Mouse (Mus musculus): ENCODE measurements around the gene Src. TPM values are rescaled to one million over a fixed set of nuclear protein-coding genes. Genes with fewer than 3 reads are reported as not detected.
A peak's percentile ranks its signal among the peaks of the same experiment; 100 is the strongest.

Src gene
- polyA plus RNA-seq, 1 experiment from 2014 or later: 32.5 TPM

GRCm38 (mm10) chr2:157448356-157448755 is 30.1 kb downstream of the Src start:
- Histone ChIP-seq H3K9me3 (no peaks in the 10 kb centered on the region), H3K27me3 (no peaks in the 10 kb centered on the region), H3K36me3 (peaks cover 69% of the 10 kb centered on the region), H3K4me3 (no peak overlapping the region), H3K4me1 (replicated peaks) (no peaks in the 10 kb centered on the region), H3K9ac (no peak overlapping the region), H3K27ac (replicated peaks) (no peak overlapping the region), H3K4me2 (no peak overlapping the region)
- WGBS: 69% methylated on average over 7 of the region's 7 CpGs
- no peak for ATAC-seq (ENCODE audit: low read depth)

- no peaks in the 10 kb centered on the region for H3K27me3 ChIP-seq
- no peak overlapping the region for H3K4me2 ChIP-seq
- H3K27ac ChIP-seq (replicated peaks): peak overlapping the region; percentile 52; the same call in 1 of the 2 replicates
- no peak overlapping the region for H3K9ac ChIP-seq
- H3K36me3 ChIP-seq: peaks cover 57% of the 10 kb centered on the region
- H3K4me3 ChIP-seq: no peak overlapping the region
- ATAC-seq (ENCODE audit: low read depth): no peak
- H3K4me1 ChIP-seq (replicated peaks): no peaks in the 10 kb centered on the region
- 84% methylated on average over 3 of the region's 3 CpGs for WGBS
- H3K9me3 ChIP-seq: no peaks in the 10 kb centered on the region
Measured at GRCm38 (mm10) chr2:157450905-157451304, 32.7 kb downstream of the Src start.

GRCm38 (mm10) chr2:157451372-157452040 is 33.3 kb downstream of the Src start:
- Histone ChIP-seq H3K36me3 (peaks cover 53% of the 10 kb centered on the region), H3K27me3 (no peaks in the 10 kb centered on the region), H3K9me3 (no peaks in the 10 kb centered on the region), H3K4me1 (replicated peaks) (peaks cover under 1% of the 10 kb centered on the region; the same call in 1 of the 2 replicates), H3K4me2 (no peak overlapping the region), H3K27ac (replicated peaks) (peak overlapping the region; percentile 52; the same call in 1 of the 2 replicates), H3K9ac (no peak overlapping the region), H3K4me3 (no peak overlapping the region)
- 90% methylated on average over 7 of the region's 7 CpGs for WGBS
- ATAC-seq (ENCODE audit: low read depth): no peak

GRCm38 (mm10) chr2:157457100-157457806 is 39.0 kb downstream of the Src start:
- Histone ChIP-seq H3K9ac (peak overlapping the region; percentile 64), H3K27ac (replicated peaks) (peak overlapping the region; percentile 82), H3K4me3 (peak overlapping the region; percentile 28), H3K27me3 (no peaks in the 10 kb centered on the region), H3K4me2 (peak overlapping the region; percentile 49), H3K9me3 (no peaks in the 10 kb centered on the region), H3K4me1 (replicated peaks) (peaks cover 49% of the 10 kb centered on the region), H3K36me3 (peaks cover 48% of the 10 kb centered on the region)
- WGBS: under 1% methylated on average over 54 of the region's 56 CpGs
- peak; percentile 85 for ATAC-seq (ENCODE audit: low read depth)

- H3K4me1 ChIP-seq (replicated peaks): peaks cover 61% of the 10 kb centered on the region
- ATAC-seq (ENCODE audit: low read depth): peak; percentile 4; the same call in 1 of the 2 replicates
- WGBS: 21% methylated on average over 14 of the region's 14 CpGs
Measured at GRCm38 (mm10) chr2:157458472-157458871, 40.2 kb downstream of the Src start.

GRCm38 (mm10) chr2:157459736-157460135 is 41.5 kb downstream of the Src start:
- Histone ChIP-seq H3K9me3 (no peaks in the 10 kb centered on the region), H3K4me1 (replicated peaks) (peaks cover 74% of the 10 kb centered on the region), H3K27ac (replicated peaks) (peak overlapping the region; percentile 42; the same call in 1 of the 2 replicates), H3K4me3 (no peak overlapping the region), H3K4me2 (no peak overlapping the region), H3K9ac (peak overlapping the region; percentile 54), H3K27me3 (no peaks in the 10 kb centered on the region), H3K36me3 (peaks cover 40% of the 10 kb centered on the region)
- ATAC-seq (ENCODE audit: low read depth): no peak
- 27% methylated on average over 5 of the region's 5 CpGs for WGBS

More at GRCm38 (mm10) chr2:157458472-157458871, 40.2 kb downstream of the Src start:
- H3K4me3 ChIP-seq: no peak overlapping the region
- peaks cover 42% of the 10 kb centered on the region for H3K36me3 ChIP-seq
- H3K27me3 ChIP-seq: no peaks in the 10 kb centered on the region
- H3K9me3 ChIP-seq: no peaks in the 10 kb centered on the region
- H3K27ac ChIP-seq (replicated peaks): peak overlapping the region; percentile 82
- H3K9ac ChIP-seq: peak overlapping the region; percentile 64
- H3K4me2 ChIP-seq: no peak overlapping the region

- H3K4me3 ChIP-seq: no peak overlapping the region
- no peaks in the 10 kb centered on the region for H3K27me3 ChIP-seq
- no peak for ATAC-seq (ENCODE audit: low read depth)
- peaks cover 67% of the 10 kb centered on the region for H3K36me3 ChIP-seq
- no peaks in the 10 kb centered on the region for H3K9me3 ChIP-seq
- peak overlapping the region; percentile 98 for H3K27ac ChIP-seq (replicated peaks)
- peak overlapping the region; percentile 72 for H3K9ac ChIP-seq
- peaks cover 77% of the 10 kb centered on the region for H3K4me1 ChIP-seq (replicated peaks)
- 0 out of 2 replicates have a peak overlapping the region, but pooled peaks have one; percentile 11 for H3K4me2 ChIP-seq
- WGBS: 40% methylated on average over 20 of the region's 20 CpGs
Measured at GRCm38 (mm10) chr2:157462776-157463710, 44.8 kb downstream of the Src start.

GRCm38 (mm10) chr2:157463887-157464745 is 45.9 kb downstream of the Src start:
- peaks cover 66% of the 10 kb centered on the region for H3K4me1 ChIP-seq (replicated peaks)
- no peaks in the 10 kb centered on the region for H3K27me3 ChIP-seq
- peak overlapping the region; percentile 33 for H3K4me2 ChIP-seq
- peaks cover 71% of the 10 kb centered on the region for H3K36me3 ChIP-seq
- H3K9me3 ChIP-seq: no peaks in the 10 kb centered on the region
- H3K9ac ChIP-seq: peak overlapping the region; percentile 72
- H3K4me3 ChIP-seq: no peak overlapping the region
- WGBS: 14% methylated on average over 16 of the region's 16 CpGs
- peak; percentile 55 for ATAC-seq (ENCODE audit: low read depth)
- peak overlapping the region; percentile 98 for H3K27ac ChIP-seq (replicated peaks)

- WGBS: 3% methylated on average over 12 of the region's 12 CpGs
- peak; percentile 96 for ATAC-seq (ENCODE audit: low read depth)
- H3K36me3 ChIP-seq: peaks cover 71% of the 10 kb centered on the region
Measured at GRCm38 (mm10) chr2:157464746-157465126, 46.5 kb downstream of the Src start.

GRCm38 (mm10) chr2:157466836-157467235 is 48.6 kb downstream of the Src start:
- Histone ChIP-seq H3K27ac (replicated peaks) (peak overlapping the region; percentile 98; the same call in 1 of the 2 replicates), H3K9ac (no peak overlapping the region), H3K4me3 (no peak overlapping the region), H3K4me2 (no peak overlapping the region), H3K36me3 (peaks cover 74% of the 10 kb centered on the region), H3K4me1 (replicated peaks) (peaks cover 61% of the 10 kb centered on the region), H3K27me3 (no peaks in the 10 kb centered on the region), H3K9me3 (no peaks in the 10 kb centered on the region)
- no peak for ATAC-seq (ENCODE audit: low read depth)
- WGBS: 45% methylated on average over 7 of the region's 7 CpGs

More at GRCm38 (mm10) chr2:157464746-157465126, 46.5 kb downstream of the Src start:
- Histone ChIP-seq H3K4me1 (replicated peaks) (peaks cover 60% of the 10 kb centered on the region), H3K4me3 (no peak overlapping the region), H3K9me3 (no peaks in the 10 kb centered on the region), H3K27ac (replicated peaks) (peak overlapping the region; percentile 98), H3K4me2 (peak overlapping the region; percentile 33), H3K9ac (peak overlapping the region; percentile 72), H3K27me3 (no peaks in the 10 kb centered on the region)

Data from neural tube, embryonic 13.5 days (tissue).